Mouse (Mus musculus): Measurements from ENCODE around the gene Fundc1.

GRCm38 (mm10) chrX:17571621-17572459 is at the start of gene Fundc1:
- TF ChIP-seq CTCF (IDR thresholded peaks at IDR 0.05; ENCODE audit: extremely low read depth, insufficient read depth, insufficient read length, insufficient replicate concordance) (no peak), POLR2A (IDR thresholded peaks at IDR 0.05; ENCODE audit: low read depth, low read length) (no peak; the same call in 1 of the 2 replicates)

Measured in spleen, adult 2 months (tissue).